ENCODE assay signal across 8 mouse cellular contexts in the genomic region with DNA sequence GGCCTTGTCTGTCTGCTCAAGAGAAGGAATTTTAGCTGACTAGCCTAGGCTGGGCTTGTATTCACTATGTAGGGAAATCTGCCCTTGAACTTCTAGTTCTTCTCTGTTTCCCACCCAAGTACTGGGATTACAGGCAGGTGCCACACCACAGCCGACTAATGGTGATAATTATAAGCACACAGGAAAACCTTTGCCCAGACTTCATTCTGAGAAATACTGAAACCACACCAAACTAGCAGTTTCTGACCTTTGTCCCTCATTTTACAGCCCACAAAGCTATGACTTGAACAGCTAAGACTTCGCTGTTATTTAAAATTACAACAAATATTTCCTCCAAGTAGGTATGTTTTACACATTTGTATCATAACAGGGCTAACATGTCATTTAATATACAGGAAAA.
DNase-seq lines count a peak whose midpoint lies in the region; ATAC-seq and TF ChIP-seq lines count a peak whose summit lies in the region.

No protein-coding gene starts in this region.

- H3K36me3 ChIP-seq in embryonic facial prominence, embryonic 15.5 days, result no peaks in the 10 kb centered on the region
- H3K36me3 ChIP-seq in midbrain, embryonic 16.5 days (ENCODE audit: control insufficient read depth, insufficient read depth, low read length), result no peaks in the 10 kb centered on the region

- H3K4me3 ChIP-seq in lung, adult 2 months (replicated peaks; ENCODE audit: extremely low read depth, low read depth, low read length), result peak overlapping the region; percentile 92
- peak overlapping the region; percentile 89 for H3K4me3 ChIP-seq in embryonic facial prominence, embryonic 15.5 days (replicated peaks)
- peak overlapping the region; percentile 86 for H3K4me3 ChIP-seq in midbrain, embryonic 16.5 days (ENCODE audit: low read depth, low read length)

- no peak overlapping the region for H3K9ac ChIP-seq in embryonic facial prominence, embryonic 15.5 days
- H3K9ac ChIP-seq in midbrain, embryonic 16.5 days (ENCODE audit: low read depth, low read length), result peak overlapping the region; percentile 77

- no peaks in the 10 kb centered on the region for H3K9me3 ChIP-seq in embryonic facial prominence, embryonic 15.5 days (replicated peaks)
- no peaks in the 10 kb centered on the region for H3K9me3 ChIP-seq in midbrain, embryonic 16.5 days (replicated peaks; ENCODE audit: control insufficient read depth, low read length, poor library complexity, severe bottlenecking)

- peak overlapping the region; percentile 96 for H3K27ac ChIP-seq in embryonic facial prominence, embryonic 15.5 days (replicated peaks)
- H3K27ac ChIP-seq in midbrain, embryonic 16.5 days (ENCODE audit: low read length), result peak overlapping the region; percentile 89

- DNase-seq in lung, adult 2 months, result no peak
- DNase-seq in lung, postnatal 25 days (ENCODE audit: low spot score), result no peak
- DNase-seq in kidney, adult 9 months, result peak; percentile 71
- DNase-seq in embryo, embryonic 9.5 days (ENCODE audit: extremely low spot score), result no peak
- no peak for DNase-seq in adrenal gland, postnatal 14 days
- no peak for DNase-seq in urinary bladder, postnatal 25 days (ENCODE audit: low spot score)

- H3K27me3 ChIP-seq in embryonic facial prominence, embryonic 15.5 days, result no peaks in the 10 kb centered on the region
- no peaks in the 10 kb centered on the region for H3K27me3 ChIP-seq in midbrain, embryonic 16.5 days (ENCODE audit: control insufficient read depth, insufficient read depth, low read depth, low read length)

- no peak for TF ChIP-seq POLR2A in lung, adult 2 months (IDR thresholded peaks at IDR 0.05; ENCODE audit: borderline replicate concordance, extremely low read depth, low read depth, low read length)

- H3K4me1 ChIP-seq in lung, adult 2 months (ENCODE audit: control insufficient read depth, insufficient read depth, low read length), result no peaks in the 10 kb centered on the region
- H3K4me1 ChIP-seq in embryonic facial prominence, embryonic 15.5 days, result peaks cover 14% of the 10 kb centered on the region; the same call in 1 of the 2 replicates
- H3K4me1 ChIP-seq in midbrain, embryonic 16.5 days (ENCODE audit: control insufficient read depth, insufficient read depth, low read length), result peaks cover 13% of the 10 kb centered on the region

- TF ChIP-seq CTCF in lung, adult 2 months (IDR thresholded peaks at IDR 0.05; ENCODE audit: insufficient read depth, low read length), result no peak

- 7% methylated on average over 2 of the region's 2 CpGs for WGBS in lung, adult 2 months
- WGBS in embryonic facial prominence, embryonic 15.5 days, result 23% methylated on average over 2 of the region's 2 CpGs
- 26% methylated on average over 2 of the region's 2 CpGs for WGBS in midbrain, embryonic 16.5 days

- H3K4me2 ChIP-seq in embryonic facial prominence, embryonic 15.5 days (replicated peaks), result peak overlapping the region; percentile 67
- H3K4me2 ChIP-seq in midbrain, embryonic 16.5 days (ENCODE audit: low read length), result peak overlapping the region; percentile 65

- ATAC-seq in embryonic facial prominence, embryonic 15.5 days (ENCODE audit: insufficient number of reproducible peaks, low FRiP score, low TSS enrichment, low read depth), result no peak
- no peak for ATAC-seq in midbrain, embryonic 16.5 days
